Comparison of ENCODE assay signal across 7 mouse cellular contexts in the genomic region with DNA sequence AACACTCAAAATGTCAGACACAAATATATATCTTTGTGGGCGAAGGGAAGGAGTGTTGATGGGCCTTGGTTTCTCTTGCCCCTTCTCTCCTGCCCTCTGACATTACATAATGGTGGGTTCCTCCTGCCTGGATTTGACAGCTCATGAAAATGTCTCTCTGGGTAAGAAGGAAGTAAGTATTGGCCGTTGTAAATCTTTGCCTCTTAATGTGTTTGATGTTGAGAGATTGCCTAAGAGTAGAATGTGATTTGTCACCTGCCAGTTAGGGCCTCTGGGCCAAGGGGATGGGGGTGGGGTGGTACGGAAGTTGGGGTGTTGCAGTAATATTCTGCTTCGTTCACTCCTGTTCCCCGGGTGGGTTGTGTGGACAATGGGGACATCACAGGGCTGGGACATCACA. TPM values are rescaled to one million over a fixed set of nuclear protein-coding genes. Genes with fewer than 3 reads are reported as not detected.
DNase-seq lines count a peak whose midpoint lies in the region; ATAC-seq and TF ChIP-seq lines count a peak whose summit lies in the region.

No protein-coding gene starts in this region.

- H3K4me1 ChIP-seq in spleen, adult 2 months (ENCODE audit: control insufficient read depth, insufficient read depth, insufficient read length), result peaks cover 11% of the 10 kb centered on the region; the same call in 1 of the 2 replicates
- H3K4me1 ChIP-seq in embryonic facial prominence, embryonic 13.5 days, result peaks cover 10% of the 10 kb centered on the region

- no peaks in the 10 kb centered on the region for H3K9me3 ChIP-seq in embryonic facial prominence, embryonic 13.5 days

- TF ChIP-seq CTCF in spleen, adult 2 months (IDR thresholded peaks at IDR 0.05; ENCODE audit: extremely low read depth, insufficient read depth, insufficient read length, insufficient replicate concordance), result no peak

- no peaks in the 10 kb centered on the region for H3K27me3 ChIP-seq in spleen, adult 2 months (ENCODE audit: control insufficient read depth, insufficient read depth, low read length)
- no peaks in the 10 kb centered on the region for H3K27me3 ChIP-seq in embryonic facial prominence, embryonic 13.5 days

- no peak for TF ChIP-seq POLR2A in spleen, adult 2 months (IDR thresholded peaks at IDR 0.05; ENCODE audit: low read depth, low read length)

- WGBS in spleen, adult 2 months, result 18% methylated on average over 5 of the region's 5 CpGs
- 69% methylated on average over 5 of the region's 5 CpGs for WGBS in embryonic facial prominence, embryonic 13.5 days

- H3K4me3 ChIP-seq in spleen, adult 2 months (ENCODE audit: extremely low read depth, insufficient read depth, insufficient read length), result peak overlapping the region; percentile 73
- peak overlapping the region; percentile 92 for H3K4me3 ChIP-seq in embryonic facial prominence, embryonic 13.5 days

- H3K36me3 ChIP-seq in spleen, adult 2 months (ENCODE audit: control insufficient read depth, insufficient read depth, low read length), result no peaks in the 10 kb centered on the region
- H3K36me3 ChIP-seq in embryonic facial prominence, embryonic 13.5 days, result no peaks in the 10 kb centered on the region

- no peak for DNase-seq in spleen, adult 2 months (ENCODE audit: low read depth in 1 of 2, low spot score in 2 of 2)
- no peak for DNase-seq in spleen, postnatal 14 days (ENCODE audit: low spot score in 2 of 2)
- peak; percentile 12 for DNase-seq in telencephalon, adult 2 months (ENCODE audit: low read depth, low spot score)
- no peak for DNase-seq in kidney, adult 8-10 months

- no peak for ATAC-seq in embryonic facial prominence, embryonic 13.5 days (ENCODE audit: insufficient number of reproducible peaks, insufficient read depth, low FRiP score, low TSS enrichment, low read depth)
- peak; percentile 19 for ATAC-seq in inflammation-experienced regulatory T-cells, adult 6 months
- ATAC-seq in megakaryocyte, adult 5-6 weeks (ENCODE audit: poor library complexity, severe bottlenecking), result peak; percentile 79

- peak overlapping the region; percentile 74 for H3K4me2 ChIP-seq in embryonic facial prominence, embryonic 13.5 days

- no peak overlapping the region for H3K27ac ChIP-seq in spleen, adult 2 months (ENCODE audit: insufficient read depth, low read length)
- no peak overlapping the region for H3K27ac ChIP-seq in embryonic facial prominence, embryonic 13.5 days

- peak overlapping the region; percentile 89 for H3K9ac ChIP-seq in embryonic facial prominence, embryonic 13.5 days

RNA-seq across cellular contexts. Expression of gene Inpp4a, which starts 1.0 kb away (rescaled TPM):
- polyA plus RNA-seq in spleen, adult 2 months (2012; rRNA removed), result 14.0 and 16.0 TPM in 2 replicates
- 21.0 and 22.2 TPM in 2 replicates for polyA plus RNA-seq in embryonic facial prominence, embryonic 13.5 days (2015; fragmentation: Nextera tagmentation; extraction: Ambion mirVana)
- polyA plus RNA-seq in inflammation-experienced regulatory T-cells, adult 6 months (2017; shearing (Covaris generic)), result 10 to 100 TPM; 42.2 to 85.5 (median 76.1) TPM
- total RNA-seq in megakaryocyte, adult 5-6 weeks (2015), result 44.0 and 44.2 TPM in 2 replicates
- 23.2 and 36.3 TPM in 2 replicates for total RNA-seq in megakaryocyte, adult 5-6 weeks (2017)
